Mouse (Mus musculus) kidney, postnatal 0 days (tissue): Measurements from ENCODE around the gene Zfyve19. TPM values are rescaled to one million over a fixed set of nuclear protein-coding genes. Genes with fewer than 3 reads are reported as not detected.

Experiments
- ATAC-seq: fragments of 200-750 bp; cut with Nextera tagmentation; replicated peaks from 2 replicates; pipeline ENCODE4 v1.8.0; 2017; ENCODE audit warnings: low read depth, moderate number of reproducible peaks, moderate TSS enrichment, moderate library complexity; ENCODE audit not compliant: low FRiP score
- DNase-seq: peaks from one replicate; pipeline ENCODE4 v3.0.0-alpha.2; 2016; ENCODE audit warnings: low spot score
- H3K27ac ChIP-seq: fragments of 300-500 bp; sonication (generic); 2 replicates; pipeline ENCODE4 v1.5.1; 2014; ENCODE audit warnings: mild to moderate bottlenecking
- H3K27me3 ChIP-seq: fragments of 300-500 bp; sonication (generic); 2 replicates; pipeline ENCODE4 v1.6.1; 2014; ENCODE audit warnings: low read length, mixed read lengths; ENCODE audit not compliant: insufficient read depth
- H3K36me3 ChIP-seq: fragments of 300-500 bp; sonication (generic); 2 replicates; pipeline ENCODE4 v1.6.1; 2014; ENCODE audit warnings: low read length, mixed read lengths; ENCODE audit not compliant: insufficient read depth
- H3K4me1 ChIP-seq: fragments of 300-500 bp; sonication (generic); replicated peaks from 2 replicates; pipeline ENCODE4 v1.6.1; 2014; ENCODE audit warnings: antibody characterized with exemption, low read length, mixed read lengths; ENCODE audit not compliant: insufficient read depth
- H3K4me2 ChIP-seq: fragments of 300-500 bp; sonication (generic); 2 replicates; pipeline ENCODE4 v1.6.1; 2014; ENCODE audit warnings: mild to moderate bottlenecking, low read length, moderate library complexity, mixed read lengths
- H3K4me3 ChIP-seq: fragments of 300-500 bp; sonication (generic); replicated peaks from 2 replicates; pipeline ENCODE4 v1.5.1; 2014; ENCODE audit warnings: low read depth, low read length
- H3K9ac ChIP-seq: fragments of 300-500 bp; sonication (generic); 2 replicates; pipeline ENCODE4 v1.6.1; 2014; ENCODE audit warnings: low read depth, low read length
- H3K9me3 ChIP-seq: fragments of 300-500 bp; sonication (generic); replicated peaks from 2 replicates; pipeline ENCODE4 v1.6.1; 2016; ENCODE audit warnings: low read length, inconsistent platforms, mixed read lengths
- CTCF ChIP-seq: IDR thresholded peaks from 2 replicates; pipeline ENCODE4 v1.5.1; 2016; ENCODE audit warnings: antibody characterized with exemption, low read depth, mild to moderate bottlenecking, moderate library complexity
- WGBS: fragments of 180-500 bp; shearing (Covaris S2); extraction: QIAGEN DNeasy Blood & Tissue Kit; methylation state at CpG from one replicate; pipeline ENCODE4 v1.1.7; 2014; 5-methylcytosine and 5-hydroxymethylcytosine counted together
- polyA plus RNA-seq: library from polyadenylated mRNA; unstranded; fragments of >200 nt; fragmentation: Nextera tagmentation; extraction: Ambion mirVana; gene quantifications from 2 replicates; pipeline ENCODE4 v1.2.1, GENCODE M21; 2015

Zfyve19 gene
- polyA plus RNA-seq, 1 experiment from 2014 or later: 44.0 TPM

DNA sequence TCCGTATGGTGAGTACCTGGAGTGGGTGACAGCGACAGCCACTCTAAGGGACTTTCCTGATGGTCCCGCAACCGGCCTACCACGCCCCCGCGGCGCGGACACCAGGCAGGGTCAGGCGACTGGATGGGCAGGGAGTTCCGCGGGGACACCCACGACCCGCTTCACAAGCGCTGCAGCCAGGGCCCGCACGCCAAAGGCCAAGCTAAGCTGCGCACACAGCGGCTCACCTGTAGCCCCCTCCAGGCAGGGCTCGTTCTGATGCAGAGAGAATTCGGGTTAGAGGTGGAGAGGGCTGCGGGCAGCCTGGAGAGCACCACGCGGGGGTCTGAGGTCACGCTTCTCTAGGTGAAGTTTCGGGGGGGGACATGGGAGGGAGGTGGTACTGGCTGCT, 40.6 kb upstream of the Zfyve19 start:
- WGBS: 4% methylated on average over 26 of the region's 26 CpGs
- H3K9ac ChIP-seq: peak overlapping the region; percentile 49
- TF ChIP-seq CTCF: no peak
- DNase-seq (no peak), ATAC-seq (no peak; the same call in 1 of the 2 replicates)
- no peaks in the 10 kb centered on the region for H3K27me3 ChIP-seq
- peaks cover 16% of the 10 kb centered on the region; the same call in 1 of the 2 replicates for H3K4me1 ChIP-seq
- H3K4me3 ChIP-seq: peak overlapping the region; percentile 46
- no peaks in the 10 kb centered on the region for H3K9me3 ChIP-seq
- H3K4me2 ChIP-seq: peak overlapping the region; percentile 98
- no peak overlapping the region for H3K27ac ChIP-seq
- no peaks in the 10 kb centered on the region for H3K36me3 ChIP-seq

DNA sequence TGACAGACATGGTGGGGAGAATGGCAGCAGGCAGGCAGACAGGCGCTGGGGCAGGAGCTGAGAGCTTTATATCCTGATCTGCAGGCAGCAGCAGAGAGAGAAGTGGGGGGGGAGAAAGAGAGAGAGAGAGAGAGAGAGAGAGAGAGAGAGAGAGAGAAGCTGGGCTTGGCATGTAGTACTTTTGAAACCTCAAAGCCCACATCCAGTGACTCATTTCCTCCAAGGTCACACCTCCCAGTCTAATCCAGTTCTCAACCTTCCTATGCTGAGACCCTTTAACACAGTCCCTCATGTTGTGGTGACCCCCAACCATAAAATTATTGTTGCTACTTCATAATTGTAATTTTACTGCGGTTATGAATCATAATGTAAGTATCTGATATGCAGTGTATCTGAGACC, 38.1 kb upstream of the Zfyve19 start:
- no peaks in the 10 kb centered on the region for H3K36me3 ChIP-seq

DNA sequence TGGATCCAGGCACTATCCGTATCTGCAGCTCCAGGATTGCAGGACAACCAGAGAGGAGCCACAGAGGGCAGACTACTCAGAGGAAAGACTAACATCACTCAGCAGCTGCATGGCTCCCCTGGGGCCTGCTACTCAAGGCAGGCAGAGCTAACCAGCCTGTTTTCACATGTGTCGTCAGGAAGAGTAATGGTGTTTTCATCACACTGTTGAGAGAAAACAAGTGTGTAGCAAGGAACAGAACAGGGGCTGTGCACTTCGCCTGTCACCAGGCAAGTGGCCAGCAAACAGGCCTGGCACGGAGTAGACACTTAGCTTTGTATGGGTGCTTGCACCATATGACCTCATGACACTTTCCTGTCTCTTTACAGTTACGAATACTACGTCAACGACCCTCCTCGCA, 36.8 kb upstream of the Zfyve19 start:
- Histone ChIP-seq H3K27me3 (no peaks in the 10 kb centered on the region), H3K4me2 (no peak overlapping the region), H3K9me3 (no peaks in the 10 kb centered on the region), H3K36me3 (no peaks in the 10 kb centered on the region), H3K4me1 (peaks cover 27% of the 10 kb centered on the region), H3K9ac (no peak overlapping the region), H3K27ac (no peak overlapping the region), H3K4me3 (no peak overlapping the region)
- TF ChIP-seq CTCF: no peak
- 48% methylated on average over 8 of the region's 8 CpGs for WGBS
- no peak for ATAC-seq
- peak; percentile 21 for DNase-seq

More for the DNA sequence above, 38.1 kb upstream of the Zfyve19 start:
- Histone ChIP-seq H3K4me1 (peaks cover 27% of the 10 kb centered on the region), H3K9me3 (no peaks in the 10 kb centered on the region), H3K4me2 (no peak overlapping the region), H3K4me3 (no peak overlapping the region), H3K9ac (no peak overlapping the region), H3K27me3 (no peaks in the 10 kb centered on the region), H3K27ac (no peak overlapping the region)
- TF ChIP-seq CTCF: no peak
- WGBS: 85% methylated on average over 2 of the region's 2 CpGs
- no peak for DNase-seq
- ATAC-seq: no peak

DNA sequence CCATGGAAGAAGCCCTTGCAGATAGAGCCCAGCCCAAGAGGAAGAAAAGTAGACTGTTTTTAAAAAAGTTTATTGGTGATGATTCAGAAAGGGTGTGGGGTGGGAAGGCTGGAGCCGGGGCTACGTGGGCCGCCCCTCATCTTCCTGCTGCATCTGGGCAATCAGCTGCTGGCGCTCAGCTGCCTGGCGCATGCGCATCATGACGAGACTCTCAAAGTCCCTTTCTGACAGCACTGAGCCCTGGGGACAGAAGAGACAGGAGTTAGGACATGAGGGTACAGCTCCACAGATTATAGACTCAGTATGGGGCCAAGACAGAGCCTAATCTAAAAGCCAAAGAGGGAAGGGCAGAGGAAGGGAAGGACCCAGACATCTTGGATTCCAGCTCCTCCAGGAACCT, 36.0 kb upstream of the Zfyve19 start:
- no peak for ATAC-seq
- H3K27ac ChIP-seq: no peak overlapping the region; the same call in 1 of the 2 replicates
- no peaks in the 10 kb centered on the region for H3K27me3 ChIP-seq
- no peaks in the 10 kb centered on the region for H3K9me3 ChIP-seq
- no peak for DNase-seq
- 84% methylated on average over 7 of the region's 7 CpGs for WGBS
- H3K9ac ChIP-seq: no peak overlapping the region
- peaks cover 23% of the 10 kb centered on the region for H3K4me1 ChIP-seq
- H3K36me3 ChIP-seq: no peaks in the 10 kb centered on the region
- no peak for TF ChIP-seq CTCF
- no peak overlapping the region for H3K4me2 ChIP-seq
- H3K4me3 ChIP-seq: no peak overlapping the region

DNA sequence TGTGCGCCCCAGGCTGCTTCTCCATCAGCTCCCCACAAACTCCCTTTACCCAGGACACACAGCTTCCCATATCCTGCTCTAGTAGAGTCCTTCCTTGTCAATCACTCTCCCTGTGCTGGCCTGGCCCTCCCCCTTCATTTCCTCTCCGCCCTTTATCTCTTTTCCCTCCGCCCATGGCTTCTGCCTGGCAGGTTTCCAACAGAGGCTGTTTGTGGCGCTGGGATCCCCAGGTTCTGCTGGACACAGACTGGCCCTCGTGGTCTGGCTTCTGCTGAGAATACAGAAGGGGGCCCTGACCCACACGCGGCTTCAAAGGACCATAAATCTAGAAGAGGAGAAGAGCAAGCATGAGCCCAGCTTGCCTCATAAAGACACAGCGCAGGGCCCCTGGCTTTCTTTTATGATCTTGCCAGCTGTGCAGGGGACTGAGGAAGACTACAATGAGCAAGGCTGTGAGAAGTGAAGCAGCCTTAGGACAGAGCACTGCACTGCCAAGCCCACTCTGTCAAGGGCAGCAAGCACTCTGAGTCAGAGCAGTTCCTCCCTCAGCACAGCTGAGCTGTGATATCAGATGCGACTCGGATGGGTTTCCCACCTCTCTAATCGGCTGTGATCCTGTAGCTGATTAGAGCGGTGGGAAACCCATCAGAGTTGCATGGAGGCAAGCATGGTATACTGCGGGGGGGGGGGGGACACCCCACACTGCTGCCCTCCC, 35.4 kb upstream of the Zfyve19 start:
- no peak overlapping the region for H3K4me3 ChIP-seq
- no peaks in the 10 kb centered on the region for H3K36me3 ChIP-seq
- H3K4me1 ChIP-seq: peaks cover 18% of the 10 kb centered on the region
- TF ChIP-seq CTCF: no peak
- ATAC-seq (peak; percentile 47), DNase-seq (peak; percentile 85)
- H3K4me2 ChIP-seq: no peak overlapping the region; the same call in 1 of the 2 replicates
- H3K27me3 ChIP-seq: no peaks in the 10 kb centered on the region
- H3K9me3 ChIP-seq: no peaks in the 10 kb centered on the region
- no peak overlapping the region for H3K9ac ChIP-seq
- 13% methylated on average over 13 of the region's 13 CpGs for WGBS
- H3K27ac ChIP-seq: peak overlapping the region; percentile 55; the same call in 1 of the 2 replicates

DNA sequence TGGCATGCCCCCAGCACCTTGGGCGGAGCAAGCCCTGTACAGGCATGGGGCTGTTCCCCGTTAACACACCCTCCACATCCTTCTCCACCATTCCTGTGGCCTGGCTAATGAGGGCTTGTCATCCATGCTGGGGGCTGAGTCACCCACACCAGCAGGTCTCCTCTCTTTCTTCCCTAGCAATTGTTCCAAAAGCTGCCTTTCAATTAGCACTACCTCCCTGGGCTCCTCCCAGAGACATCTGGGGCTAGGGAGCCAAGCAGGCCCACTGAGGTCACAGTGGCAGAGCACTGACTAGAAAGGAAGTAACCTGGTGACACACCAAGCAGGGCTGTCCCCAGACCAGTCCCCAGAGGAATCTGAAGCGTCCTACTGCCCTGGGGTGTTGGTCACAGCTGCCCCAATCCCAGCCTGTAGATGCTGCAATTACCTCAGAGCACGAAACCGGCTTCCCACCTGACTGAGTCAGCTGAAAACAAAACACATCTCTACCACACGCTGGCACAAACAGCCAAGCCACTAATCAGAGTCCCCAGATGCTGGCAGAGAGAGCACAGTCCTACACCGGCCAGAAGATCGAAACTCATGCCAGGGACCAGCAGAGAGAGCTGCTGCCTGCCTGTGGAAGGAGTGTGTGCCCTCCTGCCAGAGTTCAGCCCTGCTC, 34.3 kb upstream of the Zfyve19 start, which contains the start of gene Gm14137:
Gm14137 (plus strand) TSS at position 519 of the 661 bp plus-strand sequence.
- H3K27ac ChIP-seq: no peak within 1 kb of the TSS; the same call in 1 of the 2 replicates
- H3K4me3 ChIP-seq: no peak within 1 kb of the TSS
- ATAC-seq (no peak; the same call in 1 of the 2 replicates), DNase-seq (no peak)
- H3K9ac ChIP-seq: no peak within 1 kb of the TSS
- peaks cover 16% of the 10 kb centered on the region for H3K4me1 ChIP-seq
- no peaks in the 10 kb centered on the region for H3K36me3 ChIP-seq
- H3K27me3 ChIP-seq: no peaks in the 10 kb centered on the region
- WGBS: 42% methylated on average over 8 of the region's 8 CpGs
- no peak for TF ChIP-seq CTCF
- no peak within 1 kb of the TSS for H3K4me2 ChIP-seq
- no peaks in the 10 kb centered on the region for H3K9me3 ChIP-seq
